Mouse (Mus musculus) retina, postnatal 1 day (tissue): ENCODE data around the gene Txnip.

Source experiments
- DNase-seq: peaks from one replicate; pipeline ENCODE4 v3.0.0-alpha.2; 2012

Gene Txnip

DNA sequence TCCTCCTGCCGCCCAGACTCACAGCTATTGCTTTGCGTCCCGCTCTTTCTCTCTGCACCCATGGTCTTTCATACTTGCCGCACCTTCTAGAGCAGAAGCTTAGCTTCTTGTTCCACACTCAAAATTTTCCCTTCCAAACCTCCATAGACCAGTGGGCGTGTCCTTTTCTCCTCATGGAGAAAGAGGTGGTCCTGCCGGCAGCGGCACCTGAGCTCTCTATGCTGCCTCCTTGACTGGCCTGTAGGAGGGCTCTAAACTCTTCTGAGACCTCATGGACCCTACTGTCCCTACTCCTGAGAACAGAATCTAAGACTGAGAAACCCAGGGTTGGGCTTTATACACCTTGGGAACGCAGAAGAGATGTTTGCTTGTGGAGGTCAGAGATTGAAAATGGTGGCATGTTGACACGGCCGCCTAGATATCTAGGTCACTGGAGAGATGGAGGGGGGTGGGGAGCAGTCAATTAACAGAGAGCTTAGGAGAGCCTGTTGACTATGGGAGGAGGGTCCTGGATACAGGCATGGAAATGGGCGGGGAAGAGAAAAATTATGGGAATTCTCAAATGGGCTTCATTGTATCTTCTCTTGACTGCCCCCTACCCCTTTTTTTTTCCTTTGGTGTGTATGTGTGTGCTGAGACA is 12.3 kb downstream of the Txnip start:
- DNase-seq = peak; percentile 43

GRCm38 (mm10) chr3:96570643-96571042 is 12.9 kb downstream of the Txnip start:
- DNase-seq = no peak

DNA sequence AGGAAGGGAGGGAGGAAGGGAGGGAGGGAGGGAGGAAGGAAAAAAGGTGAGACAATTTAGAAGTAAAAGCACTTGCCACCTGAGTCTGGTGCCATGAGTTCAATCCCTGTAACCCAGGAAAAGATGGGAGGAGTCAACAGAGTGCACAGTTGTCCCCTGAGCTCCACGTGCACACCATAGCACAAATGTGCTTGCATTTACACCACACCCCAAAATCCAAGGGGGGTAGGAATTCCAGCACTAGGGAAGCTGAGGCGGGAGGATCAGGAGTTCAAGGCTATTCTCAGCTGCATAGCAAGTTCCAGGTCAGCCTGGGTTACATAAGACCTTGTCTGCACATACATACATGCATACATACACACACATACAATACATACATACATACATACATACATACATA is 13.6 kb downstream of the Txnip start:
- no peak for DNase-seq

DNA sequence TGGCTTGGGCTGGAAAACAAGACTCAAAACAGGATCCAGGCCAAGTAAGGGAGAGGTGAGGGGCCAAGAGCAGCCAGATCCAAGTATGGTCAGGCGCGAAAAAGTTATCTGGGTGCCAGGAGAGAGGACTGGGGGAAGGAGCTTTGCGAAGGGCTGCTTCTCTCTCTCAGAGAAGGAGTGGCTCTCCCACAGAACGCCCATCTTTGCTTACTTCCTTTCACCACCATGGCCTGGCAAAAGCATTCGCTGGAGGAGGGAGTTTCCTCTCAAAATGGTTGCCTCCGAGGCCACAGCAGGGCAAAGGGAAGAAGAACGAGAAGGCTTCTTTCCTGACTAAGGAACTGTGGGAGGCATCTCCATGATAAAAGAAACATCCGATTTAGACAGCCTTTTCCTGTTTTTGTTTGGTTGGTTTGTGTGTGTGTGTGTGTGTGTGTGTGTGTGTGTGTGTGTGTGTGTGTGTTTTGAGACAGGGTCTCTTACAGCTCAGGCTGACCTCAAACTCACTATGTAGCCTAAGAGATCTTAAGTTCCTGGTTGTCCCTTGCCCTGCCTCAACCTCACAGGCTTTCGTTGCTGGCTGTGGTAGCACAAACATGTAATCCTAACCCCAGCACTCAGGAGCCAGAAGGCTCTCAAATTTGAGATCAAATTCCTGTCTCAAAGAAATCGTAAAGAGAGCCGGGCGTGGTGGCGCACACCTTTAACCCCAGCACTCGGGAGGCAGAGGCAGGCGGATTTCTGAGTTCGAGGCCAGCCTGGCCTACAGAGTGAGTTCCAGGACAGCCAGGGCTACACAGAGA is 14.3 kb downstream of the Txnip start:
- no peak for DNase-seq

DNA sequence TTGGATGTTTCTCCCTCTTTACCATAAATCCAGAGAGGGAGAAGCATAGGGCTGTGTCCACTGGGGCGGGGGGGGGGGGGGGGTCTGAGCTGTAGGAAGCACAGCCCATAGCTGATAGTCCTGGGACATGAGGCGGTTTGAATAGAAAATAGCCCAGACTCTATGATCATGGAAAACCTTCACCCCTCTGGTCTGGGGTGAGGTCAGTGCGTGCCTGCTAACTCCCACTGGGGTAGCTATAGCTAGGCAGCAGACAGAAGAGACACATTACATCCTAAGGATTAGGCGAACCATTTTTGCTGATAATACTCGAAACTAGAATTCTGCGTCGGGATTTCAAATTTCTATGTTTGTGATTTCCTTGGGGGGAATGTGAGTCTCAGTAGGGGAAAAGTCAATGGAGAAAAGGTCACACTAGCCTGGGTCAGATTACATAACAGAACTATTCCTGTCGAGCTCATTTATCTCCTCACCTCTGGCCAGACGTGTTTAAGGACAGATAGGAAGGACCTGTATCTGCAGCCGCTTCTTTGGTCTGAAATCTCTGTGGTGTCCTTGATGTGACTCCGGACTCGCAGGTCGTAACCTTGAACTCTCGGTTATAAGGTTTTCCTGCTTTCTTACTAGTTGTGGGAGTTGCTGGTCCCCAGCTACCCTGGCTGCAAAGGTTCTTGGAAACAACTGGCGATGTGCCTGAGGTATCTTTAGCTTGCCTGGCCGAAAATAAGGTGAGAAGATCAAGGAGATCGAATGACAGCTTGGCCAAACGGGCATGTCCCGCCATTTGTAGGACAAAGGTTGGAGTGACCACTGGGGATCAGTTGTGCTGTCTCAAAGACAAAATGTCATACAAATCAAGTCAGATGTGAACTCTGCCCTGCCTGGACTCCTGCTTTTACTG is 16.1 kb downstream of the Txnip start:
- no peak for DNase-seq

GRCm38 (mm10) chr3:96575272-96575984 is 17.7 kb downstream of the Txnip start:
- DNase-seq = no peak

DNA sequence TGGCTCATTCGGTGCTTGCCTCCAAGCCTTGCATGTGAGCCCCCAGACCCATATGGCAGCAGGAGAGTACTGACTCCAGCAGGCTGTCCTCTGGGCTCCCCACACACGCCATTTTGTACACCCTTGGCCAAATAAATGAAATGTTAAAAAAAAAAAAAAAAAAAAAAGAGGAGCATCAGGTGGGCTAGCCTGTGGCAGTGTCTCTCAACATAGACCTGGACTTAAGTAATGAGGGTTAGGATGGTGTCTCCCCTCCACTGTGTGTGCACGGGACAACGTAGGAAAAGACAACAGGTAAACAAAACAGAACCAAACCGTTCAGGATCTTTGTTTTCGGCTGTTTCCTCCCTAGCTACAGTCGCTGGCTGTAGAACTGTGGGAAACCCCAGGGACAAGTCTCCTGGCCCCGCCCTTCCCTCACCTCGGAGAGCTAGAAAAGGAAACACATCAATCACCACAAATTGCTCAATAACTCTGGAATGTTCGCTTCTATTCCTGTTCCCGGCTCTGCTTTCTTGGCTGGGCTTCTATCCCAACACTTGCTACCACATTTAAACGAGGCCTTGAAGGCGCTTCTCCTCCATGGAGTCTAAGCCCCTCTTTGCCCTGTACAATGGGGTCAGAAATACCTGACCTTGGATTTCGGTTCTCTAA is 18.4 kb downstream of the Txnip start:
- no peak for DNase-seq

DNA sequence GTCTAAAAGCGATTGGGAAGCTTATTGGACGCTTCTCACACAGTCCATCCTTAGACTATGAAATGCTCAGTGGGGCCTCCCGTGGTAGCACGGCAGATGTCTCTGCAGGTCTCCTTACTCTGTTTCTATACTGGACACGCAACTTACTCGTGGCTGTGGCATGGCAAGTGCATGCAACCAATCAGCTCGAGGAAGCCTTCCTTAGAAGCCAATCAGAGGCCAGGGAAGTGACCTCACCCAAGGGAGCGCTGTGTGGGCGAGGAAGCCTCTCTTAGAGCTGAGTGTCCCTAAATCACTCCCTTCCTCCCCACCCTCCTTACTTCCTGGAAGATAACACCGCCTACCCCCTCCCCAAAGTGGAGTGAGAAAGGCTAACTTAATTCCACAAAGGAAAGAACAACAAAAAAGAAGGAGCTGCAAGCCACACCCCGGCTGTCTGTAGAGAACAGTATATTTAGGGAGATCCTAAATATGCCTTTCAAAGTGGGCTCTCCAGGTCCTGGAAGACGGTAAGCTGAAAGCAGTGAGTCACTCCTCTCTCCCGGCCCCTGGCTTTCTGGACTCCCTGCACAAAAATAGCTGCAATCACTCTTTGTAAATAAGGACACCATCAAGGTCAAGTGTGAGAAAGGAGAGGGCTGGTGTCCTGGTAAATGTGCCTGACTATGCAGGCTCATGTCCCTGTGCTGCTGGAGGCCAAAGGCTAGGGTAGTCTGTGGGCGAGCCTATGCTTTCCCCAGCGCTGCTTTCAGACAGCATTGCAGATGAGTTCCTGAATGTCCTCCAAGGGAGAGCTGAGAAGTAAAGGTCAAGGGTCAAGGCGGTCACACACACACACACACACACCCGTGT is 19.2 kb downstream of the Txnip start, which contains the start of gene Gm16253:
Gene Gm16253 (plus strand): TSS at position 295 of the 852 bp plus-strand sequence.
- peak; percentile 94 for DNase-seq

DNA sequence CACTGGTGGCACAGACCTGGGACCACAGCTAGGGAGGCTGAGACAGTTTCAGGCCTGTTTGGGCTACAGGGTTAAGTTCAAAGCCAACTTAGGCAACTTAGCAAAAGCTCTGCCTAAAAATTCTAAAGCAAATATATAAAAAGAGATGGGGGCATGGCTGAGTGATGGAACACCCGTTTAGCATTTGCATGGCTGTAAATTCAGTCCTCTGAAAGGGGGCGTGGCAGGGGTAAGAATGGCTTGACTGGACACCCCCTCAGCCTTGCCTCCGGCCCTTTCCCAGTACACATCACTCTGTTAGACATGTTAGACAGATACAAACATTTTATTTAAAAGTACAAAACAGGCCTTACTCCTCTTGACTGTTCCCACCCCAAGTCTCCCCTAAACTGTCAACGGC is 19.8 kb downstream of the Txnip start:
- no peak for DNase-seq

GRCm38 (mm10) chr3:96578561-96579238 is 20.9 kb downstream of the Txnip start:
- no peak for DNase-seq

GRCm38 (mm10) chr3:96579239-96579750 is 21.5 kb downstream of the Txnip start:
- DNase-seq = no peak

- DNase-seq = peak; percentile 94
Observed at GRCm38 (mm10) chr3:96579885-96580454, 22.2 kb downstream of the Txnip start.

DNA sequence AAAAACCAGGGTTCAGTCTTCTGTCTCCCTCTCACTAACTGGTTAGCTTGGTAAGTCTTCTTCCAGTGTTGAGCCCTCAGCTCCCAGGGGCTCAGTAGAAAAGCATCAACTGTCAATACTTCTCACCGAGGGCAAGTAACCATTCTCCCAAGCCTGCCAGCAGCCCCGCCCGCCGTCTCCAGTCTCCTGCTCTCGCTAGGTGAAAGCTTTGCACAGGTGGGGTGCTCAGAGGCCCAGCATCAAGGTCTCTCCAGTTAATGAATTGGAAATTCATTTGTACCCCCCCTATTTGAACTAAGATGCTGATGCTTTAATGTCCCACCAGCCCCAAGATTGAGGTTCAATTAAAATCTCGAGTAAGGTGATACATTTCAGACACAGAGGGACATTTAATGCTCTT is 23.4 kb downstream of the Txnip start:
- no peak for DNase-seq

DNA sequence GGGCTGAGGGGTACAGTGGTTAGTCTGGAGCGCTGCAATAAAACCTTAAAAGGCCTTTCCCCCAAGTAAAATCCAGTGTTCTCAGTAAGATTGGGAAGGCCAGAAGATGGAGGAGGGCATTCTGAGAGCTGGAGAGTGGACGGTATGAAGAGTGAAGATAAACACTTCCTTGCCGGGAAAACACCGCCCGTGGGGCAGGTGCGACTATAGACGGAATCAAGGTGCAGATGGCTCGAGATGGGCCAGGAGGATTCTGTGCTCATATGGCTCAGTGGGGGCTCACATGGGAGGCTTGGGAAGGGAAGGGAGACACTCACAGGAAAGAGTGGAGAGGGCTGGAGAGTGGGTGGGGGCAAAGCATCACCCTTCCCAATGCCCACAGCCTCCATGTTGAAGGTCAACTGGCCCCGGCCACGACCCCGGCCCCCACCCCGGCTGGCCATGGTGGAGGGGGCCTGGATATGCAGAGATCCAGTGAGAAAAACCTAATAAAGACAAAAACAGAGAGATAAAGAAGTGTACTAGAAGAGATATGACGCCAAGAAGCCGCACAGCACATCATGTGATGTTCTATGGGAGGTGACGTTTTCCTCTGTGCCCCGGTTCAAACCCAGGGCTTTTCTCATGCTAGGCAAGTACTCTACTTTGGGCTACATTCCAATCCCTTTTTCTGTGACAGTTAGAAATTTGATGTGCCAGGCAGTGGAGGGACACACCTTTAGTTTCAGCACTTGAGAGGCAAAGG is 24.2 kb downstream of the Txnip start:
- no peak for DNase-seq

- DNase-seq = no peak
Observed at GRCm38 (mm10) chr3:96583386-96583785, 25.6 kb downstream of the Txnip start.

DNA sequence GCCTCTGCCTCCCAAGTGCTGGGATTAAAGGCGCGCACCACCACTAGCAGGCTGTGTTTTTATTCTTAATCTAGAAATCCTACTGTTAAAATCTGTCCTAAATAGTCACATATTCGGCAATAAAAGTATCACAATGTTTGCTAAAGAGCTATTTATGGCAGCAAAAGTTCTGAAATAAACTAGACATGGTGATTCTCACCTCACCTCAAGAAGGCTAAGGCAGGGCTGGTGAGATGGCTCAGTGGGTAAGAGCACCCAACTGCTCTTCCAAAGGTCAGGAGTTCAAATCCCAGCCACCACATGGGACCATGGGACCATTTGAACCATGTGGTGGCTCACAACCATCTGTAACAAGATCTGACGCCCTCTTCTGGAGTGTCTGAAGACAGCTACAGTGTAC is 32.9 kb downstream of the Txnip start:
- no peak for DNase-seq

DNA sequence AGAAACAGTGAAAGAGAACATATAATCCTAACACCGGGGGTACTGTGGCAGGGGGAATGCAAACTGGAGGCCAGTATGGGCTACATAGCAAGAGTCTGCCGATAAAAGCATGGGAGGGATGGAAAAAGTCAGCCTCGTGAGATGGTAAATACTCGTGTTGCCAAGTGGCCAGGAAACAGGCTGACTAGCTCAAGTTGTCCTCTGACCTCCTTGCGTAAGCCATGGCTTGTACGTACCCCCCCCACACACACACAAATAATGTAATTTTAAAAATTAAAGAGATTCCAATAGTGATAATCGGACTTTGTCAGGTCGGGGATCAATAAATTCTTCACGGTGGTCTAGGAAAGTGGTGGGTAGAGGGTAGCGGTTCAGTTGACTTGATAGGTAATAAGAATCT is 35.6 kb downstream of the Txnip start:
- peak; percentile 49 for DNase-seq

- DNase-seq = peak; percentile 96
Observed at GRCm38 (mm10) chr3:96593790-96594560, 36.2 kb downstream of the Txnip start, which contains the start of gene Polr3gl. Polr3gl (minus strand) TSS chr3:96594181.
